In genomic region chr11:70432048-70432894, GRCm38 (mm10) we compare ENCODE assay signal across 8 mouse cellular contexts. TPM values are rescaled to one million over a fixed set of nuclear protein-coding genes. Genes with fewer than 3 reads are reported as not detected.
DNase-seq lines count a peak whose midpoint lies in the region; ATAC-seq and TF ChIP-seq lines count a peak whose summit lies in the region.

Gene Arrb2 (plus strand): TSS chr11:70432635.

- no peaks in the 10 kb centered on the region for H3K9me3 ChIP-seq in embryonic facial prominence, embryonic 15.5 days (replicated peaks)
- H3K9me3 ChIP-seq in limb, embryonic 14.5 days (ENCODE audit: control insufficient read depth, low read length) = no peaks in the 10 kb centered on the region
- H3K9me3 ChIP-seq in midbrain, postnatal 0 days (ENCODE audit: low read length) = no peaks in the 10 kb centered on the region

- ATAC-seq in embryonic facial prominence, embryonic 15.5 days (ENCODE audit: insufficient number of reproducible peaks, low FRiP score, low TSS enrichment, low read depth) = peak; percentile 95
- peak; percentile 96 for ATAC-seq in limb, embryonic 14.5 days (ENCODE audit: low FRiP score, low read depth)
- ATAC-seq in midbrain, postnatal 0 days (ENCODE audit: low FRiP score) = peak; percentile 96

- peaks cover 10% of the 10 kb centered on the region; the same call in 1 of the 2 replicates for H3K36me3 ChIP-seq in embryonic facial prominence, embryonic 15.5 days
- H3K36me3 ChIP-seq in limb, embryonic 14.5 days (ENCODE audit: control insufficient read depth, insufficient read depth, low read length) = peaks cover 16% of the 10 kb centered on the region
- peaks cover 14% of the 10 kb centered on the region for H3K36me3 ChIP-seq in midbrain, postnatal 0 days (ENCODE audit: insufficient read depth, low read length)

- peak; percentile 98 for DNase-seq in 416B (ENCODE audit: low read depth)
- peak; percentile 96 for DNase-seq in heart, adult 8-10 months (ENCODE audit: low spot score)
- peak; percentile 98 for DNase-seq in kidney, adult 9 months
- peak; percentile 97 for DNase-seq in limb, embryonic 14.5 days (ENCODE audit: low spot score)
- peak; percentile 99 for DNase-seq in midbrain, postnatal 0 days (ENCODE audit: low spot score)
- DNase-seq in spleen, postnatal 14 days (ENCODE audit: low spot score in 2 of 2) = peak; percentile 95

- peak within 1 kb of the TSS; percentile 75 for H3K4me2 ChIP-seq in embryonic facial prominence, embryonic 15.5 days (replicated peaks)
- peak within 1 kb of the TSS; percentile 74 for H3K4me2 ChIP-seq in limb, embryonic 14.5 days (replicated peaks; ENCODE audit: low read depth, low read length, severe bottlenecking)
- H3K4me2 ChIP-seq in midbrain, postnatal 0 days (ENCODE audit: low read depth, low read length, poor library complexity, severe bottlenecking) = peak within 1 kb of the TSS; percentile 78

- H3K27me3 ChIP-seq in embryonic facial prominence, embryonic 15.5 days = no peaks in the 10 kb centered on the region
- no peaks in the 10 kb centered on the region for H3K27me3 ChIP-seq in limb, embryonic 14.5 days (ENCODE audit: control insufficient read depth, insufficient read depth, low read length)
- H3K27me3 ChIP-seq in midbrain, postnatal 0 days (ENCODE audit: insufficient read depth, low read length) = no peaks in the 10 kb centered on the region

- H3K4me1 ChIP-seq in bone marrow, adult 2 months (ENCODE audit: control insufficient read depth, insufficient read depth, low read length) = no peaks in the 10 kb centered on the region; the same call in 1 of the 2 replicates
- H3K4me1 ChIP-seq in embryonic facial prominence, embryonic 15.5 days = peaks cover 26% of the 10 kb centered on the region
- H3K4me1 ChIP-seq in limb, embryonic 14.5 days (ENCODE audit: control insufficient read depth, insufficient read depth, low read length) = peaks cover 17% of the 10 kb centered on the region
- H3K4me1 ChIP-seq in midbrain, postnatal 0 days (ENCODE audit: insufficient read depth, low read length) = peaks cover 8% of the 10 kb centered on the region

- H3K27ac ChIP-seq in bone marrow, adult 2 months (ENCODE audit: control insufficient read depth, insufficient read depth, low read depth, low read length, poor library complexity) = peak within 1 kb of the TSS; percentile 94
- peak within 1 kb of the TSS; percentile 88 for H3K27ac ChIP-seq in embryonic facial prominence, embryonic 15.5 days (replicated peaks)
- H3K27ac ChIP-seq in limb, embryonic 14.5 days (replicated peaks; ENCODE audit: low read depth, low read length) = peak within 1 kb of the TSS; percentile 68
- H3K27ac ChIP-seq in midbrain, postnatal 0 days (ENCODE audit: low read depth, low read length) = peak within 1 kb of the TSS; percentile 79

- H3K9ac ChIP-seq in embryonic facial prominence, embryonic 15.5 days = peak within 1 kb of the TSS; percentile 82
- H3K9ac ChIP-seq in limb, embryonic 14.5 days (ENCODE audit: low read depth, low read length, severe bottlenecking) = peak within 1 kb of the TSS; percentile 87
- H3K9ac ChIP-seq in midbrain, postnatal 0 days (replicated peaks; ENCODE audit: low read length, poor library complexity, severe bottlenecking) = peak within 1 kb of the TSS; percentile 76

- under 1% methylated on average over 75 of the region's 75 CpGs for WGBS in bone marrow, adult 2 months
- WGBS in embryonic facial prominence, embryonic 15.5 days = under 1% methylated on average over 75 of the region's 75 CpGs
- under 1% methylated on average over 61 of the region's 75 CpGs for WGBS in limb, embryonic 14.5 days
- under 1% methylated on average over 74 of the region's 75 CpGs for WGBS in midbrain, postnatal 0 days

- TF ChIP-seq POLR2A in bone marrow, adult 2 months (IDR thresholded peaks at IDR 0.05; ENCODE audit: borderline replicate concordance, control insufficient read depth, low read depth, low read length) = peak; percentile 63; the same call in 1 of the 2 replicates
- peak; percentile 52; the same call in 1 of the 2 replicates for TF ChIP-seq POLR2A in limb, embryonic 14.5 days (IDR thresholded peaks at IDR 0.05; ENCODE audit: borderline replicate concordance, extremely low read depth, insufficient read depth, insufficient read length)

- peak; percentile 83 for TF ChIP-seq CTCF in bone marrow, adult 2 months (IDR thresholded peaks at IDR 0.05; ENCODE audit: control insufficient read depth, insufficient read depth, low read length)
- peak; percentile 78 for TF ChIP-seq CTCF in midbrain, postnatal 0 days (IDR thresholded peaks at IDR 0.05)

- H3K4me3 ChIP-seq in bone marrow, adult 2 months (replicated peaks; ENCODE audit: control insufficient read depth, low read depth, low read length) = peak within 1 kb of the TSS; percentile 70
- peak within 1 kb of the TSS; percentile 83 for H3K4me3 ChIP-seq in embryonic facial prominence, embryonic 15.5 days (replicated peaks)
- H3K4me3 ChIP-seq in limb, embryonic 14.5 days (replicated peaks; ENCODE audit: low read length) = peak within 1 kb of the TSS; percentile 79
- H3K4me3 ChIP-seq in midbrain, postnatal 0 days (ENCODE audit: low read depth, low read length) = peak within 1 kb of the TSS; percentile 70

RNA-seq across cellular contexts. Expression of gene Arrb2, which starts in this region (rescaled TPM):
- polyA plus RNA-seq in bone marrow, adult 2 months (2011; ENCODE audit: insufficient read depth, insufficient read length, low replicate concordance, missing spikeins) = 201 and 438 TPM in 2 replicates
- polyA plus RNA-seq in embryonic facial prominence, embryonic 15.5 days (2015; fragmentation: Nextera tagmentation; extraction: Ambion mirVana) = 26.1 and 28.8 TPM in 2 replicates
- total RNA-seq in heart, adult 8-10 months (2022) = 10 to 100 TPM in 2 of 4 experiments, 1 to 10 TPM in 2; 9.0 to 10.9 (median 9.9) TPM
- polyA plus RNA-seq in limb, embryonic 14.5 days (2012; rRNA removed) = 48.7 and 53.6 TPM in 2 replicates
- 18.5 and 21.5 TPM in 2 replicates for polyA plus RNA-seq in limb, embryonic 14.5 days (2014; fragmentation: Nextera tagmentation; extraction: Ambion mirVana)
- 99.9 and 119 TPM in 2 replicates for total RNA-seq in midbrain, postnatal 0 days (2014; rRNA removed)
- polyA plus RNA-seq in midbrain, postnatal 0 days (2015; fragmentation: Nextera tagmentation; extraction: Ambion mirVana) = 55.0 and 55.6 TPM in 2 replicates

Comparison
In these comparisons a context has a peak if more than half of its experiments do, and no peak if none do; other contexts are left out.
1. Peak in every context shown above with its lines: DNase-seq, ATAC-seq, H3K4me3 ChIP-seq and H3K27ac ChIP-seq.